Mouse (Mus musculus): Measurements from ENCODE around the gene Il24.

Il24 gene

GRCm38 (mm10) chr1:130850405-130850804 lies 36.8 kb downstream of the Il24 start:
- DNase-seq (ENCODE audit: low read depth), result no peak

DNA sequence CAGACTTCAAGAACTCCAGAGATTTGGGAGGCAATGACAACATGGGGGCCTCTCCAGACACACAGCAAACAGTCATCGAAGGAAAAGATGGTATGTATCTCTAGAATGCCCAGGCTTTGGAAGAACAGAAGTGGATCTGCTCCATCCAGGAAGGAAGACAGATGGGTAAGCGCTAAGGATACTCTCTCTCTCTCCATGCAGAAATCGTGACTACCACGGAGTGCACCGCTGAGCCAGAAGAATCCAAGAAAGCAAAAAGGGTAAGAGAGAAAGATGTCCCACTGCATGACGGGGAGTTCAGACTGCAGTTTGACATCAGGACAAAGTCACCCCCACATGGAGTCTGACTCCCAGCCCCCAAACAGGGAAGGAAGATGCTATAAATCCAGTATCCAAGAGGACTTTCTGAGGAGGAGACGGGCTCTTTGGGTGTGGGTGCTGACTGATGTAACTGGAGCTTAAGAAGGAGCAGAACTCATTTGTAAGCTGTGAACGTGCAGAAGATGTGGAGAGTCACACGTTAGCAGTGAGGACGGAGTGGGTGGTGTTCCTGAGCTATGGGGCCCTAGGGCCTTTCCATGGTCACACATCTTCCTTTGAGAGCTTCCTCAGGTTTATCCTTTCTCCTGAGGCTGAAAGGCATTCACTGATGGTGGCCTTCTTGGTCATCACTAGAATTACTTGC lies 37.6 kb downstream of the Il24 start:
- DNase-seq (ENCODE audit: low read depth), result no peak

DNA sequence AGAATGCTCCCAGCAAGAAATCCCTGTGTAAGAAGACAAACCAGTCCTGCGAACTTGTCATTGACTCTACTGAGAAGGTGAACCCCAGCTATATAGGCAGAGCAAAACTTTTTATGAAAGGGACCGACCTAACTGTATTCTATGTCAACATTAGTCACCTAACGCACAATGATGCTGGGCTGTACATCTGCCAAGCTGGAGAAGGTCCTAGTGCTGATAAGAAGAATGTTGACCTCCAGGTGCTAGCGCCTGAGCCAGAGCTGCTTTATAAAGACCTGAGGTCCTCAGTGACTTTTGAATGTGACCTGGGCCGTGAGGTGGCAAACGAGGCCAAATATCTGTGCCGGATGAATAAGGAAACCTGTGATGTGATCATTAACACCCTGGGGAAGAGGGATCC lies 42.7 kb downstream of the Il24 start:
- no peak for DNase-seq (ENCODE audit: low read depth)

GRCm38 (mm10) chr1:130841621-130842020 lies 45.6 kb downstream of the Il24 start:
- no peak for DNase-seq (ENCODE audit: low read depth)

- DNase-seq (ENCODE audit: low read depth), result no peak
These were observed 46.5 kb downstream of the Il24 start for GRCm38 (mm10) chr1:130840599-130841379.

DNA sequence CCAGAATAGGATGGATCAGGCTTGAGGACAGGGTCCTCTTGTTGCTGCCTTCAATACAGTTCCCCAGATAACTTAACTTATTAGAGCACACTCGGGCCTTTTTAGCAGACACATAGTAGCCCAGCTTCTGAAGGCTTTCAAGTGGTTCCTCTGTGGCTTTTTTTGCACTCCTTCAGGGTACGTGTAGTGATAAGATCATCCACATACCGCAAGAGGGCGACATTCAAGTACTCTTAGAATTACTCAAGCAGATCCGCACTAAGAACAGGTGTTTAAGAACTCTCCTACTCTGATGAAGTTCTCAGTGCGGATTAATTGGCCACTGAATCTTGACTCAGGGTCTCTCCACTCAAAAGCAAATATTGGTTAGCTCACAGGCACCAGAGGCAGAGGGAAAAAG lies 49.0 kb downstream of the Il24 start:
- peak; percentile 52 for DNase-seq (ENCODE audit: low read depth)

DNA sequence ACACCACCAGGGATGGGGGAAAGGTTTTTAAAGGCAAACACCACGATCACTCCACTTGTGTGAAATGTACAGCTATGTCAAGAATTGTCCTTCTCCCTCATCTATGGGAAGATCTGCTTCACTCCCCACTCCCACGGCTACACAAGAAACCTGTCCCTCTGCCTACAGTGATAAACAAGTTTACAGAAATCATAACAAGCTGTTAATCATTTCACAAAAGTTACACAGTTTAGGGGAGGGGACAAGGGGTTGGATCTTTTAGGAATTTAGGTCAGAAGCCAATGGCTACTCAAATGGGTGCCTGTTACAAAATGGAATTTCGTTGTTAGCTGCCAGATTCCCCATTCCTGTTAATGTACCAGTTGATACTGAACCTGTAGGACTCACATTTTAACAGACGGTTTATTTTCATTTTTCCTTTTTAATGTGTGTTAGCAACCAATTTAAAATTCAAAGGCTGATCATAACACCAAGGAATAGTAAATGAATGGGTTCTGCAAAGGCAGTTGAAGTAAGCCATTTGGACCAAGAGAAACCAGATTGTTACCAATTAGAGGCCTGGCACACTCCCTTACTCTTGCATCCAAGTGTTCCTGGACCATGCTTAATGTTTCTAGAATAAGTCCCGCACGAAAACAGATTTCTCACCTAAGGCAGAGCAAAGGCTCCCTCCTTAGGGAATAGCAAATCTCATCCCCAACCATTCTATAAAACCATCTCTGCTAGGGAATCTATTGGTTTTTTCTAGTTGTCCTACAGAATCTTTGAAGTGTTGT lies 51.9 kb downstream of the Il24 start:
- no peak for DNase-seq (ENCODE audit: low read depth)

- DNase-seq (ENCODE audit: low read depth), result no peak
These were observed 54.8 kb downstream of the Il24 start for GRCm38 (mm10) chr1:130832230-130833149.

Data from NIH3T3 (cell line).